Mouse (Mus musculus) activated CD4-positive, CD25-positive, alpha-beta regulatory T cell, adult 4 months (primary cell): ENCODE measurements around the gene Il1f10. TPM values are rescaled to one million over a fixed set of nuclear protein-coding genes. Genes with fewer than 3 reads are reported as not detected.

Experiments used
- ATAC-seq: one replicate; pipeline ENCODE4 v1.8.0; 2017
- polyA plus RNA-seq, 2 experiments: library from polyadenylated mRNA; unstranded; fragments of 100-300 nt; shearing (Covaris generic); gene quantifications; one replicate each; pipeline ENCODE4 v1.2.1; 2017

Il1f10 gene
- not detected for polyA plus RNA-seq

GRCm38 (mm10) chr2:24290896-24291295, at the start of gene Il1f10:
Gene Il1f10 (plus strand): TSS chr2:24291196.
- no peak for ATAC-seq

DNA sequence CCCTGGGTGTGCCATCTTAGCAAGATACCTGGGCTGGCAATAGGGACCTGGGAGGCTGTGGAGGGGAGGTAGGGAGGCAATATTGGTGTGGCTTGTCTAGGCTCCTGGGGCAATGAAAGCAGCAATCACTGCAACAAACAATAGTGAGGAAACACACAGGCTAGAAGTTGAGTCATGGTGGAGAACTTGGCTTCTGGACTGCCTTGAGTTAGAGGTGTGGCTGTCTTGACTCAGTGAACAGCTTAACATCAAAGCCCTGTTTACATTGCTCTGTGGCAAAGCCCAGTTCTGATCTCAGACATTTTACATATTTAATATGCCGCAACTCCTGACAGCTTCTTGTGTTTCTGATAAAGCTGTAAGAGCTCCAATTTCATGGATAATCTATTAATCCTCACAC, 23.5 kb upstream of the Il1f10 start:
- ATAC-seq, result no peak

DNA sequence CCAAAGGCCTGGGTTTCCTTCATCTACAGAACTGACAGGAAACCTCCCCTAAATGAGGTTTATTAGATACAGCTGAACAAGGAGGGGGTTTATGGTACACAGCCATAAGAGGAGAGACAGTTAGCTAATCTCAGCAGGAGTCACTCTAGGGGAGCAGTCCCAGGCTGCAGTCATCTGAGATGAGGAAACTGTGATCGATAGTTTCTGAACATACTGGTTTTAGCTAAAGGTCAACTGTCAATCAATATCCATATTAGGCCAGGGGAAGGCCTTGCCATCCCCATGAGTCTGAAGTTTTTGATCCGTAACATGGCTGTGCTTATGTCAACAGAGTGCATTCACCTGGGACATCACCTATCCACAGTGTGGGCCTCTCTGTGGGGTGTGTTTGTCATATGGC, 17.4 kb upstream of the Il1f10 start:
- no peak for ATAC-seq

- ATAC-seq, result no peak
Observed at GRCm38 (mm10) chr2:24275146-24275545, 15.8 kb upstream of the Il1f10 start.

DNA sequence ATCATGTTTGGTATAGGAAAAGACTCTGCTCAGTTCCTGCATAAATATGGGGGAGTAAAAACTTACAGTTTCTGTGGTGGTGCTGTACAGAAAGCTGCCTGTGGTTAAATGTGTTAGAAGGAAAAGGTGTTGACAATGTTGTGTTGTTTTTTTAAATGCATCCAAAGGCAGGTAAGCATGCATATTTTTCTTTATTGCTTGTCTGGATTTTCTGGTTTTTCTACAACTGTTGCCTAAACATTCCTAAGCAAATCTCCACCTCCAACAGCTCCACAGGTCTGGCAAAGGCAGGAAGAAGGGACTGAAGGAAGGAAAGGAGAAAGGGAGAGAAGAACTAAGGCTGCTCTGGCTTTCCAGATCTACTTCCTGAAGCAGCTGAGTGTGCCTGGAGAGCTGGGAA, 14.3 kb upstream of the Il1f10 start, which contains the start of gene Il1f5:
Il1f5 (plus strand) TSS at position 301 of the 400 bp plus-strand sequence.
- ATAC-seq, result no peak

DNA sequence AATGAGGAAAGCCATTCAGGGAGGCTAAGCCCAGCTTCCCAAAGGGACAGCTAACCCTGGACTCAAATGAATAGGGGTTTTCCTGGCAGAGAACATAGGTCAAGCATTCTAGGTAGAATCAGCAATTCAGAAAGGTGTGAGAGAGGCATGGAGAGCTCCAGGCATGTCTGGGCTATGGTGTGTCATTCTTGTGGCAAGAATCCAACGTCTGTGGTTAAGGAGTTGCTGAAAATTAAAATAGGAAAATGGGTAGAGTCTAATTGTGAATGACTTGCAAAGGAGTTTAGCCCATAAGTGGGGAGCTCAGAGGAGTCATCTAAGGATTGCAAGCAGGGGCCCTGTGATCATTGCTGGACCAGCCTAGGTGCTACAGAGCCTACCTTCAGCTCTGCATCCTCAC, 3.6 kb downstream of the Il1f10 start:
- ATAC-seq, result no peak

- ATAC-seq, result no peak
Observed at GRCm38 (mm10) chr2:24296837-24297236, 5.8 kb downstream of the Il1f10 start.

GRCm38 (mm10) chr2:24311302-24312001, 20.5 kb downstream of the Il1f10 start:
- ATAC-seq, result no peak

DNA sequence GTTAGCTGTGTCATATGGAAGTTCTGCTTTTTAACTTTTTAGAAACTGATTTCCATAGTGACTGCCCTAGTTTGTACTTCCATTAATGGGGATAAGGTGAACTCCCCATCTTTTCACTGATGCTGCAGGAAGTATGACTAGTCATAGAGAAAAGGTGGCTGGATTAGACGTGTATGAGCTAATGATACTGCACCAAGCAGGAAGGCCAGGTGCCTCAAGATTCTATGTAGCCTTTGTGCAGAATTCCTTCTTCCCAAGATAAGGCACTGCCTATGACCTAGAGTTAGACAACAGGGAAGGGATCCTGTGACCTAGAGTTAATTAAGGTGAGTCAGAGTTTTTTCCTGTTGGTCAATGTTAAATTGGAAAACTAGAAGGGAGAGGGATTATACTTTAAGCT, 25.9 kb downstream of the Il1f10 start:
- ATAC-seq, result no peak

DNA sequence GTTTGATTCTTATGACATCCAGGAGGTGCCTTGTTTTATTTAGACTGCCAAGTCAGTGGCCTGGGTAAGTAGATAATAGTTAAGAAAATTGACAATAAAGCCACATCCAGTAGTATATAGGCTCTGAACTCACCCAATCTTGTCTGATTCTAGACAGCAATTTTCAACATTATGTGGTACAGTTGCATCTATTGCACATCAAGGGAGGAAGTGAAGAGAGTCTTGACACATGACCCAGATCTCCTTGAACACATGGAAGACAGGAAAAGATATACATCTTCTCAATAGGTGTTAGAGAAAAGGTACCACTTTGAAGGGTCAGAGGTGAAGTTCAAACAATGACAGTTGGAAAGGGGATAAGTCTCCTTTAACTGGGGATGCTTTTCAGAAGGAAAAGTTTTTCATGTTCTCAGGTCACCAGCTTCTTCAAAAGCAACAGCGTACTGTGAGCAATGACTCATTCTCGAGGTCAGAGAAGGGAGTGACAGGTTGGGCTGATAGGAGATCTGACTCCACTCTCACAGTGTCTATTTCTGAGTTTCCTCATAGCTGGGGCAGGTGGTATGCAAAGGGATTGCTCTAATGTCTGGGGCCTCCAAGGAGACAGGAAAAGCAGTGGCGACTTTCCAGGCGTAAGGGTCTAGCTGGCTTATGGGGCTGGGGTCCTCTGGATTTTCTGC, 27.1 kb downstream of the Il1f10 start:
- ATAC-seq, result no peak

- peak; percentile 52 for ATAC-seq
Observed at GRCm38 (mm10) chr2:24335333-24335732, 44.3 kb downstream of the Il1f10 start.

GRCm38 (mm10) chr2:24336545-24336944, 45.5 kb downstream of the Il1f10 start, which contains the start of gene Il1rn:
Gene Il1rn (plus strand): TSS chr2:24336853.
- no peak for ATAC-seq

- no peak for ATAC-seq
Observed at GRCm38 (mm10) chr2:24341395-24341885, 50.4 kb downstream of the Il1f10 start.

Other genes starting within 250 kb of the Il1f10 start
- not detected for gene Hnmt, start 241.8 kb upstream of the Il1f10 start, polyA plus RNA-seq
- gene Tbpl2, start 194.6 kb upstream of the Il1f10 start, polyA plus RNA-seq, result not detected
- gene Il1f8, start 138.0 kb upstream of the Il1f10 start, polyA plus RNA-seq, result not detected
- not detected for gene Il1f9, start 104.7 kb upstream of the Il1f10 start, polyA plus RNA-seq
- not detected for gene Il1f6, start 75.8 kb upstream of the Il1f10 start, polyA plus RNA-seq
- gene Il1f5, start 14.2 kb upstream of the Il1f10 start, polyA plus RNA-seq, result not detected
- under 1 TPM; 0.20 to 0.77 TPM for gene Il1rn, start 45.7 kb downstream of the Il1f10 start, polyA plus RNA-seq
- 10 to 100 TPM; 65.6 to 75.6 TPM for gene Psd4, start 76.4 kb downstream of the Il1f10 start, polyA plus RNA-seq
- not detected for gene Pax8, start 184.4 kb downstream of the Il1f10 start, polyA plus RNA-seq